Mouse (Mus musculus) CH12.LX (cell line): Measurements from ENCODE around the gene Scp2. TPM values are rescaled to one million over a fixed set of nuclear protein-coding genes. Genes with fewer than 3 reads are reported as not detected.

Source experiments
- DNase-seq: peaks from one replicate; pipeline ENCODE4 v3.0.0-alpha.2; 2013; ENCODE audit errors: extremely low read depth
- H3K27ac ChIP-seq: 2 replicates; pipeline ENCODE4 v1.5.1; 2012; ENCODE audit warnings: low read depth, mild to moderate bottlenecking, control low read depth, moderate library complexity; ENCODE audit not compliant: insufficient read depth
- H3K27me3 ChIP-seq: replicated peaks from 2 replicates; pipeline ENCODE3; 2012; ENCODE audit warnings: inconsistent platforms
- H3K36me3 ChIP-seq, 2 experiments: replicated peaks in 1 of 2; 2 replicates each; pipeline versions ENCODE3 to v1.6.1; 2012; ENCODE audit warnings: inconsistent platforms in 1 of 2, low read length in 1 of 2, mild to moderate bottlenecking in 1 of 2, mixed read lengths in 1 of 2, moderate library complexity in 1 of 2; ENCODE audit not compliant: control insufficient read depth in 1 of 2, insufficient read depth in 1 of 2
- H3K4me1 ChIP-seq, 2 experiments: 2 replicates each; pipeline ENCODE4 v1.6.1; 2012; ENCODE audit warnings: inconsistent platforms in 1 of 2, moderate library complexity in 1 of 2; ENCODE audit not compliant: insufficient read depth in 2 of 2, control insufficient read depth in 1 of 2
- H3K4me2 ChIP-seq: 2 replicates; pipeline ENCODE4 v1.6.1; 2012; ENCODE audit warnings: low read depth, mild to moderate bottlenecking, control low read depth; ENCODE audit not compliant: poor library complexity, insufficient read depth, severe bottlenecking
- H3K4me3 ChIP-seq, 3 experiments: fragments of 150-350 bp in 1 of 3; sonication (generic) in 1 of 3; replicated peaks in 1 of 3; 2 replicates each; pipeline versions ENCODE3 to v1.5.1; 2011 to 2012; ENCODE audit warnings: low read depth in 2 of 3, low read length in 2 of 3, mild to moderate bottlenecking in 2 of 3, moderate library complexity in 2 of 3, control low read depth in 1 of 3, improper control_type of control experiment in 1 of 3, inconsistent platforms in 1 of 3, mixed read lengths in 1 of 3; ENCODE audit not compliant: poor library complexity in 1 of 3
- H3K79me2 ChIP-seq: replicated peaks from 2 replicates; pipeline ENCODE4 v1.6.1; 2012; ENCODE audit warnings: mild to moderate bottlenecking, moderate library complexity; ENCODE audit not compliant: control insufficient read depth, poor library complexity, insufficient read depth, severe bottlenecking; ENCODE audit errors: extremely low read depth
- H3K9ac ChIP-seq: 2 replicates; pipeline ENCODE4 v1.6.1; 2012; ENCODE audit warnings: low read depth, mild to moderate bottlenecking, control low read depth, moderate library complexity; ENCODE audit not compliant: insufficient read depth
- H3K9me3 ChIP-seq: replicated peaks from 2 replicates; pipeline ENCODE3; 2012; ENCODE audit warnings: low read length, inconsistent platforms, mixed read lengths
- BHLHE40 ChIP-seq: IDR thresholded peaks from 2 replicates; pipeline ENCODE4 v1.6.1; 2011; ENCODE audit warnings: mild to moderate bottlenecking, low read depth, low read length, improper control_type of control experiment
- CHD1 ChIP-seq: IDR thresholded peaks from 2 replicates; pipeline ENCODE4 v1.6.1; 2012; ENCODE audit warnings: low read depth, low read length, improper control_type of control experiment, inconsistent platforms
- GABPA ChIP-seq: IDR thresholded peaks from 2 replicates; pipeline ENCODE4 v1.6.1; 2012; ENCODE audit warnings: low read depth, low read length, improper control_type of control experiment, inconsistent platforms; ENCODE audit not compliant: insufficient replicate concordance
- JUN ChIP-seq: IDR thresholded peaks from 2 replicates; pipeline ENCODE4 v1.6.1; 2011; ENCODE audit warnings: low read depth, mild to moderate bottlenecking, low read length, improper control_type of control experiment, moderate library complexity; ENCODE audit not compliant: insufficient read depth
- JUND ChIP-seq: conservative IDR thresholded peaks from 2 replicates; pipeline ENCODE4 v1.6.1; 2011; ENCODE audit warnings: low read depth, low read length, improper control_type of control experiment
- KAT2A ChIP-seq: IDR thresholded peaks from 2 replicates; pipeline ENCODE4 v1.6.1; 2012; ENCODE audit warnings: low read length, improper control_type of control experiment, inconsistent platforms; ENCODE audit not compliant: insufficient replicate concordance
- MAFK ChIP-seq: IDR thresholded peaks from 2 replicates; pipeline ENCODE4 v1.6.1; 2011; ENCODE audit warnings: low read length, improper control_type of control experiment; ENCODE audit not compliant: insufficient replicate concordance
- MEF2A ChIP-seq: IDR thresholded peaks from 2 replicates; pipeline ENCODE4 v1.6.1; 2014; ENCODE audit warnings: low read depth, mild to moderate bottlenecking, inconsistent platforms, low read length, improper control_type of control experiment, borderline replicate concordance
- POLR2AphosphoS2 ChIP-seq: IDR thresholded peaks from 2 replicates; pipeline ENCODE4 v1.6.1; 2011; ENCODE audit warnings: low read depth, low read length, improper control_type of control experiment
- TCF12 ChIP-seq: IDR thresholded peaks from 2 replicates; pipeline ENCODE4 v1.6.1; 2014; ENCODE audit warnings: low read depth, mild to moderate bottlenecking, inconsistent platforms, low read length, improper control_type of control experiment
- UBTF ChIP-seq: IDR thresholded peaks from 2 replicates; pipeline ENCODE4 v1.6.1; 2012; ENCODE audit warnings: low read depth, mild to moderate bottlenecking, inconsistent platforms, low read length, improper control_type of control experiment, moderate library complexity
- ZC3H11A ChIP-seq: IDR thresholded peaks from 2 replicates; pipeline ENCODE4 v1.6.1; 2012; ENCODE audit warnings: low read depth, mild to moderate bottlenecking, inconsistent platforms, low read length, improper control_type of control experiment
- ZNF384 ChIP-seq: IDR thresholded peaks from 2 replicates; pipeline ENCODE4 v1.6.1; 2012; ENCODE audit warnings: low read depth, low read length, improper control_type of control experiment, inconsistent platforms
- dilution Hi-C: fragments of 300-500 bp; cut with MboI; formaldehyde crosslinking; loops from 2 replicates; pipeline ENCODE4 v1.14.3; 2020; ENCODE audit warnings: low sequenced_read_pairs; ENCODE audit not compliant: extremely low pct_unique_long_range_greater_than_20kb, extremely low pct_ligation_motif_present
- in situ Hi-C: fragments of 300-500 bp; cut with MboI; formaldehyde crosslinking; loops from 3 replicates; pipeline ENCODE4 v1.14.3; 2019; ENCODE audit warnings: low sequenced_read_pairs, low pct_ligation_motif_present, low pct_unique_long_range_greater_than_20kb, mixed read lengths
- polyA plus RNA-seq: library from polyadenylated mRNA; unstranded; fragments of >175 nt; gene quantifications from 2 replicates; pipeline ENCODE4 v1.2.1, GENCODE M21; 2012; ENCODE audit warnings: low read depth; ENCODE audit not compliant: insufficient read length
- total RNA-seq, 2 experiments: library from RNA; depleted of rRNA; stranded (reverse); fragments of 300-350 nt in 1 of 2; fragments of >200 nt in 1 of 2; gene quantifications; 2 replicates each; pipeline ENCODE4 v1.2.3; 2012 to 2014

The Scp2 gene
- total and polyA plus RNA-seq, 3 experiments, result 65.0 to 127 (median 97.8) TPM

GRCm38 (mm10) chr4:108031502-108032351, 113.1 kb downstream of the Scp2 start:
- in situ Hi-C loops (no loop called here), dilution Hi-C loops (no loop called here)
- Histone ChIP-seq H3K4me1 (peaks cover 0 to 5% of the 10 kb centered on the region in 2 experiments; a peak in 1 of 4 replicates), H3K36me3 (no peaks in the 10 kb centered on the region), H3K9ac (no peak overlapping the region), H3K4me2 (peak overlapping the region; percentile 42; the same call in 1 of the 2 replicates), H3K4me3 (no peak overlapping the region), H3K27me3 (peaks cover 5% of the 10 kb centered on the region), H3K9me3 (no peaks in the 10 kb centered on the region), H3K79me2 (no peaks in the 10 kb centered on the region), H3K27ac (no peak overlapping the region)
- DNase-seq, result no peak
- TF ChIP-seq MAFK (no peak), ZNF384 (no peak), POLR2AphosphoS2 (no peak), BHLHE40 (no peak), TCF12 (no peak), JUN (no peak), GABPA (no peak), JUND (no peak), ZC3H11A (no peak), KAT2A (no peak), CHD1 (no peak), MEF2A (no peak)

GRCm38 (mm10) chr4:108030888-108031501, 113.8 kb downstream of the Scp2 start:
- no peaks in the 10 kb centered on the region for H3K79me2 ChIP-seq
- no peak overlapping the region for H3K4me3 ChIP-seq
- TF ChIP-seq UBTF, result no peak
- H3K27ac ChIP-seq, result no peak overlapping the region
- H3K4me1 ChIP-seq, result peaks cover 0 to 5% of the 10 kb centered on the region in 2 experiments; a peak in 1 of 4 replicates
- no peaks in the 10 kb centered on the region for H3K36me3 ChIP-seq
- DNase-seq, result no peak
- dilution Hi-C loops, result no loop called here
- no peak overlapping the region for H3K9ac ChIP-seq
- in situ Hi-C loops, result no loop called here
- H3K27me3 ChIP-seq, result peaks cover 5% of the 10 kb centered on the region
- peak overlapping the region; percentile 42 for H3K4me2 ChIP-seq
- H3K9me3 ChIP-seq, result no peaks in the 10 kb centered on the region
